Mouse (Mus musculus) olfactory bulb, adult 2 months (tissue): ENCODE measurements around the gene Obp2a. TPM values are rescaled to one million over a fixed set of nuclear protein-coding genes. Genes with fewer than 3 reads are reported as not detected.
"Not testable (repeated sequence)": the region's sequence is repeated elsewhere in the genome, so short reads cannot be mapped to it uniquely, and the experiment has no call there.

Experiments used
- H3K27ac ChIP-seq: fragments of 200-500 bp; 2 replicates; pipeline ENCODE4 v1.5.1; 2012; ENCODE audit warnings: low read depth, low read length; ENCODE audit not compliant: insufficient read depth
- H3K4me1 ChIP-seq: fragments of 200-500 bp; 2 replicates; pipeline ENCODE4 v1.6.1; 2012; ENCODE audit warnings: low read length; ENCODE audit not compliant: control insufficient read depth, insufficient read depth
- H3K4me3 ChIP-seq: fragments of 200-500 bp; 2 replicates; pipeline ENCODE4 v1.5.1; 2012; ENCODE audit warnings: mild to moderate bottlenecking, low read depth, low read length, moderate library complexity; ENCODE audit not compliant: insufficient read depth
- CTCF ChIP-seq: fragments of 200-500 bp; IDR thresholded peaks from 2 replicates; pipeline ENCODE4 v1.5.1; 2012; ENCODE audit warnings: low read depth, mild to moderate bottlenecking, low read length, moderate library complexity; ENCODE audit not compliant: insufficient read depth
- POLR2A ChIP-seq: fragments of 200-500 bp; IDR thresholded peaks from 2 replicates; pipeline ENCODE4 v1.6.1; 2012; ENCODE audit warnings: mild to moderate bottlenecking, low read depth, low read length, moderate library complexity; ENCODE audit not compliant: insufficient read depth
- WGBS: fragments of 180-500 bp; shearing (Covaris S2); methylation state at CpG from one replicate; pipeline ENCODE4 v1.1.7; 2018; 5-methylcytosine and 5-hydroxymethylcytosine counted together
- polyA plus RNA-seq: library from polyadenylated mRNA; stranded (reverse); fragments of >200 nt; gene quantifications from 2 replicates; pipeline ENCODE4 v1.2.4, GENCODE M21; 2012; ENCODE audit warnings: low replicate concordance; ENCODE audit not compliant: missing spikeins, insufficient read depth, insufficient read length

Gene Obp2a
- not detected in 2 replicates for polyA plus RNA-seq

DNA sequence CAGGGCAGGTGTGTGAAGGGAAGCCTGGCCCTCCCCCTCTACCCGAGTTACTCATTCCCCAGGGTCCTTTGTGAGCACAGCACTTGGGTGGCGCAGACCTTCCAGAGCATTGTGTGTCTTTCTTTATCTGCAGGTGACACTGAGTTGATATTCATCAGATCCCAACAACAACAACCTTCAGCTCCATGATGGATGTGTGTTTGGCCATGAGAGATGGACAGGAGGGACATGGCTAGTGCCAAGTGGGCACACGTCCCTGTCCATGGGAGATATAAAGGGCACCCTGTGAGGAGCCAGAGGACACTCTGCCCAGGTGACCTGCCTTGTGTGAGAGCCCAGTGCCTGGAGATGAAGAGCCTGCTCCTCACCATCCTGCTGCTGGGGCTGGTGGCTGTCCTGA lies at the start of gene Obp2a:
Gene Obp2a, plus strand, starts transcription at position 301 of the 400 bp plus-strand sequence.
- WGBS = 85% methylated on average over 3 of the region's 3 CpGs
- H3K4me3 ChIP-seq, H3K4me1 ChIP-seq, H3K27ac ChIP-seq: not testable (repeated sequence)

GRCm38 (mm10) chr2:25652902-25653301 lies 46.9 kb upstream of the Obp2a start, which contains the start of gene Lcn8:
Gene Lcn8 (plus strand): TSS chr2:25653120.
- TF ChIP-seq POLR2A (no peak), CTCF (no peak)
- Histone ChIP-seq H3K4me1 (no peaks in the 10 kb centered on the region), H3K27ac (no peak within 1 kb of the TSS), H3K4me3 (no peak within 1 kb of the TSS)
- 82% methylated on average over 2 of the region's 2 CpGs for WGBS

GRCm38 (mm10) chr2:25654502-25654901 lies 45.3 kb upstream of the Obp2a start:
- WGBS = 73% methylated on average over 1 of the region's 1 CpGs
- Histone ChIP-seq H3K27ac (no peak overlapping the region), H3K4me1 (no peaks in the 10 kb centered on the region), H3K4me3 (no peak overlapping the region)
- TF ChIP-seq CTCF (no peak), POLR2A (no peak)

- 73% methylated on average over 4 of the region's 4 CpGs for WGBS
- H3K4me3 ChIP-seq = no peak overlapping the region
- TF ChIP-seq CTCF = no peak
- no peak for TF ChIP-seq POLR2A
- no peak overlapping the region for H3K27ac ChIP-seq
- no peaks in the 10 kb centered on the region for H3K4me1 ChIP-seq
These were observed 43.2 kb upstream of the Obp2a start for GRCm38 (mm10) chr2:25656691-25657090.

- 57% methylated on average over 4 of the region's 4 CpGs for WGBS
- Histone ChIP-seq H3K27ac (no peak overlapping the region), H3K4me3 (no peak overlapping the region), H3K4me1 (no peaks in the 10 kb centered on the region)
- TF ChIP-seq POLR2A (no peak), CTCF (no peak)
These were observed 42.6 kb upstream of the Obp2a start for GRCm38 (mm10) chr2:25657246-25657645.

DNA sequence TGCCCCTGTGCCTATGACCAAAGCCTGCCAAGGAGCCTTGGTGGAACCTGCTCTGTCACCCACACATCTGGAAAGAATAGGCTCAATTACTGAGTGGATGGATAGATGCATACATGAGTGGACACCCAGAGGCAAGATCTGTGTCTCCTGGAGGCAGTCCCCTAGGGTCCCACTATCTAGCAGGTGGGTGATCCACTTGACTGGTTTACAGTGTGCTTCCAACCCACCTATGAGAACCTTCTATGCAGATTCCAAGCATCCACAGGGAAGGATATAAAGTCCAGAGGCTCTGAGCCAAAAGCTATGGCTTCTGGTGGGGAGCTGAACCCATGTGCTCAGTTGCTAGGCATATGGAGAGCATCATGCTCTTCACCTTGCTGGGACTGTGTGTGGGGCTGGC lies 42.2 kb upstream of the Obp2a start, which contains the start of gene Lcn5:
Gene Lcn5, plus strand, starts transcription at position 301 of the 400 bp plus-strand sequence.
- no peak within 1 kb of the TSS for H3K27ac ChIP-seq
- H3K4me3 ChIP-seq = no peak within 1 kb of the TSS
- TF ChIP-seq POLR2A (no peak), CTCF (no peak)
- H3K4me1 ChIP-seq = no peaks in the 10 kb centered on the region

DNA sequence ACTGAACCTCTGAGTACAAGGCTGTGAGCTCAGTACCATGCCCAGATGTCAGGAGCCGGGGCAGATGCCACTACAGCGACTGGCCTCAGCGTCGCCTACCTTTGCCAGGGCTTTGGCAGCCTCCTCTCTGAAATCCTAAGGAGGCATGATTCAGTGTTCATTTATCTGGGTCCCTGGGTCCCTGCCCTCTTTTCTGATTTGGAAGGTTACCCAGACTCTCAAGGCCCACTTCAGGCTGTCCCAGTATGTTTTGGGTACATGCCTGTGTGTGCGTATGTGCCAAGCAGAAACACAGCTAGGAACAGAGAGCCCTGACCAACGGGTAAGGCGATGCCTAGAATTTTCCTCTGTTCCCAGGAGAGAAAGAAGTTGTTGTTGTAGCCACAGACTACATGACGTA lies 39.6 kb upstream of the Obp2a start:
- no peak overlapping the region for H3K4me3 ChIP-seq
- H3K4me1 ChIP-seq = no peaks in the 10 kb centered on the region
- 89% methylated on average over 8 of the region's 8 CpGs for WGBS

DNA sequence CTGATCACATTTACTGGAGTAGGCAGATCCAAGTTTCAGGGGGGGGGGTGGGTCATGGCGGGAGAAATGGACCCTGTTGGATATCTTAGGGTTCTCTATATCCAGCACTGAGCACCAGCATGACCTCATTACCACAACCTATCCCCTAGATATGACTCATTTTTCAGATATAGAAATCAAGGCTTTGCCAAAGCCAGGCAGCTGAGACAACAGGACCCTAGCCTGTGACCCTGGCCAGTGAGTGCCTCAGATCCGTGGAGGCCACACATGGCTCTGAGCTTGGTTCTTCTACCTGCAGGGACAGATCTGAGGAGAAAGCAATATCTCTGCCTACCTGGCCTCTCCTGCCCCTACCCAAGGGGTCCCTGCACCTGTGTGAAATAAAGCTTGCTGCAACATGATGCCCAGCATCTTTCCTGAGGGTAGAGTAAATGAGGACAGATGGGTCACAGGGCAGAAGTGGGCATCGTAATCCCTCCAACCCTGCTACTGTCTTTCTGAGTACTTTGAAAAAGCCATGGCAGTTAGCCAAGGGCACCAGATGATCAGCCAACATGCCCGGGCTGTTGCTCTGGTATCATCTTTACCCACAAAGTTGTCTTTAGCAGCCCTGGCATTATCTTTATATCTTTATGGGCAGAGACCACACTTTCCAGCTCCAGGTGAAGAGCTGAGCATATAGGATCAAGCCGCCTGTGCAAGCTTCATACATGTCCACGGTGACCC lies 38.4 kb upstream of the Obp2a start:
- WGBS = 75% methylated on average over 6 of the region's 6 CpGs
- no peak overlapping the region for H3K27ac ChIP-seq
- no peak for TF ChIP-seq CTCF
- no peak for TF ChIP-seq POLR2A
- no peak overlapping the region for H3K4me3 ChIP-seq
- no peaks in the 10 kb centered on the region for H3K4me1 ChIP-seq

More for the DNA sequence above, 39.6 kb upstream of the Obp2a start:
- no peak for TF ChIP-seq CTCF
- no peak for TF ChIP-seq POLR2A
- H3K27ac ChIP-seq = no peak overlapping the region

GRCm38 (mm10) chr2:25663511-25663910 lies 36.3 kb upstream of the Obp2a start:
- Histone ChIP-seq H3K27ac (no peak overlapping the region), H3K4me3 (no peak overlapping the region), H3K4me1 (no peaks in the 10 kb centered on the region)
- 37% methylated on average over 1 of the region's 1 CpGs for WGBS
- peak; percentile 29; the same call in 1 of the 2 replicates for TF ChIP-seq CTCF
- no peak for TF ChIP-seq POLR2A
